Mouse (Mus musculus) brain, embryonic 14.5 days (tissue): ENCODE data around the gene Hist1h3e. TPM values are rescaled to one million over a fixed set of nuclear protein-coding genes. Genes with fewer than 3 reads are reported as not detected.
"Not testable (repeated sequence)": the region's sequence is repeated elsewhere in the genome, so short reads cannot be mapped to it uniquely, and the experiment has no call there.

Source experiments
- DNase-seq: peaks from one replicate; pipeline ENCODE4 v3.0.0-alpha.2; 2011; ENCODE audit warnings: low read depth
- CTCF ChIP-seq: fragments of 200-500 bp; IDR thresholded peaks from 2 replicates; pipeline ENCODE4 v1.5.1; 2012; ENCODE audit warnings: inconsistent platforms, mild to moderate bottlenecking, moderate library complexity, borderline replicate concordance; ENCODE audit not compliant: insufficient read depth, insufficient read length; ENCODE audit errors: extremely low read depth
- POLR2A ChIP-seq: fragments of 200-500 bp; IDR thresholded peaks from 2 replicates; pipeline ENCODE4 v1.6.1; 2012; ENCODE audit warnings: mild to moderate bottlenecking, inconsistent platforms, borderline replicate concordance; ENCODE audit not compliant: poor library complexity, insufficient read depth, insufficient read length, severe bottlenecking; ENCODE audit errors: extremely low read depth
- polyA plus RNA-seq: library from polyadenylated mRNA; depleted of rRNA; stranded (reverse); fragments of >200 nt; gene quantifications from 2 replicates; pipeline ENCODE4 v1.2.3, GENCODE M21; 2012; rRNA removed

The Hist1h3e gene
- 34.2 and 40.6 TPM in 2 replicates for polyA plus RNA-seq

- peak; percentile 75 for TF ChIP-seq POLR2A
Observed at GRCm38 (mm10) chr13:23561883-23562659, at the start of gene Hist1h3e. Gene Hist1h3e (minus strand): TSS chr13:23562369.

GRCm38 (mm10) chr13:23611638-23612037 lies 49.5 kb upstream of the Hist1h3e start:
- no peak for DNase-seq
- no peak for TF ChIP-seq POLR2A
- no peak for TF ChIP-seq CTCF

More at GRCm38 (mm10) chr13:23561883-23562659, at the start of gene Hist1h3e:
- peak; percentile 99 for DNase-seq

- no peak for TF ChIP-seq CTCF
- no peak for TF ChIP-seq POLR2A
- DNase-seq: no peak
Observed at GRCm38 (mm10) chr13:23610393-23610792, 48.2 kb upstream of the Hist1h3e start.

- TF ChIP-seq CTCF (no peak), POLR2A (no peak)
- DNase-seq: no peak
Observed at GRCm38 (mm10) chr13:23609844-23610243, 47.7 kb upstream of the Hist1h3e start.

- TF ChIP-seq CTCF (no peak), POLR2A (no peak)
- no peak for DNase-seq
Observed at GRCm38 (mm10) chr13:23609209-23609608, 47.0 kb upstream of the Hist1h3e start.

GRCm38 (mm10) chr13:23605052-23605451 lies 42.9 kb upstream of the Hist1h3e start:
- TF ChIP-seq CTCF (no peak), POLR2A (no peak)
- no peak for DNase-seq

- DNase-seq: no peak
- no peak for TF ChIP-seq POLR2A
- no peak for TF ChIP-seq CTCF
Observed at GRCm38 (mm10) chr13:23604452-23604851, 42.3 kb upstream of the Hist1h3e start.

- TF ChIP-seq POLR2A: no peak
- DNase-seq: no peak
Observed at GRCm38 (mm10) chr13:23603182-23603699, 41.1 kb upstream of the Hist1h3e start.

- peak; percentile 88 for DNase-seq
- no peak for TF ChIP-seq POLR2A
- peak; percentile 84 for TF ChIP-seq CTCF
Observed at GRCm38 (mm10) chr13:23597957-23598356, 35.8 kb upstream of the Hist1h3e start.

GRCm38 (mm10) chr13:23595622-23596372 lies 33.6 kb upstream of the Hist1h3e start:
- TF ChIP-seq POLR2A: no peak
- no peak for TF ChIP-seq CTCF
- DNase-seq: no peak

GRCm38 (mm10) chr13:23595185-23595584 lies 33.0 kb upstream of the Hist1h3e start:
- TF ChIP-seq CTCF (no peak), POLR2A (no peak)
- DNase-seq: no peak

GRCm38 (mm10) chr13:23593051-23593770 lies 31.0 kb upstream of the Hist1h3e start:
- no peak for DNase-seq
- TF ChIP-seq POLR2A (no peak), CTCF (no peak)

GRCm38 (mm10) chr13:23592614-23593013 lies 30.4 kb upstream of the Hist1h3e start:
- TF ChIP-seq CTCF: no peak
- TF ChIP-seq POLR2A: no peak
- DNase-seq: no peak

- not testable (repeated sequence) for DNase-seq
Observed at GRCm38 (mm10) chr13:23591886-23592285, 29.7 kb upstream of the Hist1h3e start.
